Comparison of ENCODE assay signal across 8 mouse cellular contexts in the genomic region with DNA sequence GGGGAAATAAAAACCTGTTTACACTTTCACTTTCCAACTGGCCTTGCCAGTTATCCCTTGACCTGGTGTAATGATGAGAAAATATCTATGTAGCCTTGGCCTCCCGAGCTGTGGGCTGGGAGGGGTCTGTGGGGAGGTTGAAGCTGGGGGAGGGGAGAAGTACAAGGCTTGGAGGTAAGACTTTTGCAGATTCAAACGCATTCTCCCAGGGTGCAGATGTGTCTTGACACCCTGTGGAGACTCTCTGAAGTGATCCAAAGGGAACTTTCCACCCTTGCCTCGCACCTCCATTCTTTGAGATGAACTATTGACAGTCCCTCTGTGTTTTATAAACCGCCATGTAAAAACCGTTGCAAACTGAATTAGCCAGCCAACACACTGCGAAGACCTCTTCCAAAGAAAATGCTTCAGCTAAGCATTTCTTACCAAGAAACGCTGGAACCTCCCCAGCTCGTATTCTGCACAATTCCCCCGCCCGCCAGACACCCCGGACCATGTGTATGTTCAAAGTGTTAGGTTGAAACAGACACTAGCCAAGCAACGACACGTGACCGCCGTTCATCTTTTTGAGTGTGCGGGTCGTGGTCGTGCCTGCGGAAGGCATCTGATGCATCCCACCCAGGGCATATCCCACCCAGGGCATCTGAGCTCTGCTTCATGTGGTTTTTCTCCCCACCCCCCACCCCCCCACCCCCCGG.
DNase-seq lines count a peak whose midpoint lies in the region; ATAC-seq and TF ChIP-seq lines count a peak whose summit lies in the region.

No protein-coding gene starts in this region.

- H3K9me3 ChIP-seq in heart, embryonic 15.5 days (replicated peaks) = no peaks in the 10 kb centered on the region
- no peaks in the 10 kb centered on the region for H3K9me3 ChIP-seq in hindbrain, embryonic 14.5 days (ENCODE audit: control insufficient read depth, low read length)
- H3K9me3 ChIP-seq in midbrain, embryonic 12.5 days = no peaks in the 10 kb centered on the region

- H3K4me1 ChIP-seq in heart, embryonic 15.5 days (replicated peaks) = peaks cover 3% of the 10 kb centered on the region
- peaks cover 8% of the 10 kb centered on the region; the same call in 1 of the 2 replicates for H3K4me1 ChIP-seq in hindbrain, embryonic 14.5 days (replicated peaks; ENCODE audit: control insufficient read depth, insufficient read depth, low read length)
- no peaks in the 10 kb centered on the region for H3K4me1 ChIP-seq in midbrain, embryonic 12.5 days

- peak overlapping the region; percentile 53 for H3K4me2 ChIP-seq in heart, embryonic 15.5 days
- peak overlapping the region; percentile 43 for H3K4me2 ChIP-seq in hindbrain, embryonic 14.5 days (replicated peaks)
- H3K4me2 ChIP-seq in midbrain, embryonic 12.5 days (replicated peaks) = peak overlapping the region; percentile 7; the same call in 1 of the 2 replicates

- 63% methylated on average over 20 of the region's 20 CpGs for WGBS in heart, embryonic 15.5 days
- WGBS in hindbrain, embryonic 14.5 days = 32% methylated on average over 20 of the region's 20 CpGs
- 60% methylated on average over 20 of the region's 20 CpGs for WGBS in midbrain, embryonic 12.5 days

- no peak overlapping the region for H3K9ac ChIP-seq in heart, embryonic 15.5 days
- H3K9ac ChIP-seq in hindbrain, embryonic 14.5 days = peak overlapping the region; percentile 9; the same call in 1 of the 2 replicates
- no peak overlapping the region for H3K9ac ChIP-seq in midbrain, embryonic 12.5 days (replicated peaks)

- no peak for ATAC-seq in heart, embryonic 15.5 days (replicated peaks; ENCODE audit: insufficient number of reproducible peaks, insufficient read depth, low FRiP score, low read depth)
- ATAC-seq in hindbrain, embryonic 14.5 days (ENCODE audit: low FRiP score) = peak; percentile 76; the same call in 1 of the 2 replicates
- ATAC-seq in midbrain, embryonic 12.5 days (ENCODE audit: low FRiP score, low read depth) = peak; percentile 79
- no peak; the same call in 1 of the 2 replicates for ATAC-seq in granulocyte monocyte progenitor cell, adult 5-6 weeks (replicated peaks; ENCODE audit: poor library complexity, severe bottlenecking)

- intact Hi-C loops in heart, postnatal 10 days (cut with DNase I) = loop anchor here (1.0 to 5.0 kb wide), 3 partner anchors 148 to 1056 kb away; no protein-coding TSS in a partner anchor

- H3K27ac ChIP-seq in heart, embryonic 15.5 days = no peak overlapping the region
- H3K27ac ChIP-seq in hindbrain, embryonic 14.5 days = no peak overlapping the region
- no peak overlapping the region for H3K27ac ChIP-seq in midbrain, embryonic 12.5 days (replicated peaks)

- no peaks in the 10 kb centered on the region for H3K36me3 ChIP-seq in heart, embryonic 15.5 days
- no peaks in the 10 kb centered on the region for H3K36me3 ChIP-seq in hindbrain, embryonic 14.5 days (replicated peaks; ENCODE audit: control insufficient read depth, insufficient read depth)
- no peaks in the 10 kb centered on the region for H3K36me3 ChIP-seq in midbrain, embryonic 12.5 days

- no peak for DNase-seq in heart, postnatal 10 days
- peak; percentile 28 for DNase-seq in brain, embryonic 14.5 days (ENCODE audit: low read depth)
- DNase-seq in hindbrain, embryonic 14.5 days (ENCODE audit: low spot score) = no peak
- no peak for DNase-seq in layer of hippocampus, postnatal 14 days (ENCODE audit: low spot score in 2 of 2)
- no peak for DNase-seq in ovary, postnatal 14 days (ENCODE audit: low spot score)

- no peak overlapping the region for H3K4me3 ChIP-seq in heart, embryonic 15.5 days
- 0 out of 2 replicates have a peak overlapping the region, but pooled peaks have one; percentile 2 for H3K4me3 ChIP-seq in hindbrain, embryonic 14.5 days (replicated peaks; ENCODE audit: low read length)
- H3K4me3 ChIP-seq in midbrain, embryonic 12.5 days = no peak overlapping the region

- TF ChIP-seq CTCF in brain, embryonic 14.5 days (IDR thresholded peaks at IDR 0.05; ENCODE audit: borderline replicate concordance, extremely low read depth, insufficient read depth, insufficient read length) = no peak

- TF ChIP-seq POLR2A in brain, embryonic 14.5 days (IDR thresholded peaks at IDR 0.05; ENCODE audit: borderline replicate concordance, extremely low read depth, insufficient read depth, insufficient read length, poor library complexity, severe bottlenecking) = no peak

- H3K27me3 ChIP-seq in heart, embryonic 15.5 days = no peaks in the 10 kb centered on the region
- no peaks in the 10 kb centered on the region; the same call in 1 of the 2 replicates for H3K27me3 ChIP-seq in hindbrain, embryonic 14.5 days (ENCODE audit: control insufficient read depth, insufficient read depth, low read length)
- H3K27me3 ChIP-seq in midbrain, embryonic 12.5 days = peaks cover 8% of the 10 kb centered on the region; the same call in 1 of the 2 replicates

Comparison
In these comparisons a context has a peak if more than half of its experiments do, and no peak if none do; other contexts are left out.
1. ATAC-seq: peak in hindbrain, embryonic 14.5 days (single experiment) and midbrain, embryonic 12.5 days (single experiment); none in heart, embryonic 15.5 days (single experiment) and granulocyte monocyte progenitor cell, adult 5-6 weeks (single experiment).
2. Peak in every context shown above with its lines, with median percentiles within 50 percentile points of each other: H3K4me2 ChIP-seq.